Mouse (Mus musculus) gastrocnemius, adult 2 months (tissue): Measurements from ENCODE around the gene Gpr179. TPM values are rescaled to one million over a fixed set of nuclear protein-coding genes. Genes with fewer than 3 reads are reported as not detected.
A peak's percentile ranks its signal among the peaks of the same experiment; 100 is the strongest.

Experiments
- DNase-seq: peaks from one replicate; pipeline ENCODE4 v3.0.0; 2022
- H3K27ac ChIP-seq: fragments of 200-600 bp; 2 replicates; pipeline ENCODE4 v1.8.1; 2022; ENCODE audit warnings: mild to moderate bottlenecking
- H3K4me3 ChIP-seq: fragments of 200-600 bp; 2 replicates; pipeline ENCODE4 v1.8.1; 2022; ENCODE audit warnings: mild to moderate bottlenecking, moderate library complexity
- CTCF ChIP-seq: fragments of 200-600 bp; IDR thresholded peaks from 2 replicates; pipeline ENCODE4 v1.8.1; 2022; ENCODE audit warnings: antibody characterized with exemption, mild to moderate bottlenecking, moderate library complexity
- intact Hi-C: fragments of 180-260 bp; cut with DNase I; formaldehyde crosslinking; loops from one replicate; pipeline ENCODE4 v1.15.1; 2025
- long read RNA-seq, 2 experiments: library from polyadenylated mRNA; stranded (forward); transcript quantifications; one replicate each; pipeline ENCODE4 v2.0.0; 2021
- total RNA-seq, 2 experiments: library from RNA; stranded (reverse); gene quantifications; 2 replicates each; pipeline ENCODE4 v1.2.3; 2021

Gpr179 gene
- total RNA-seq = under 1 TPM in 1 of 2 experiments, not detected in 1; 0.03 TPM
- long read RNA-seq, experiment 1 = 0 reads
- long read RNA-seq, experiment 2 = 0 reads

DNA sequence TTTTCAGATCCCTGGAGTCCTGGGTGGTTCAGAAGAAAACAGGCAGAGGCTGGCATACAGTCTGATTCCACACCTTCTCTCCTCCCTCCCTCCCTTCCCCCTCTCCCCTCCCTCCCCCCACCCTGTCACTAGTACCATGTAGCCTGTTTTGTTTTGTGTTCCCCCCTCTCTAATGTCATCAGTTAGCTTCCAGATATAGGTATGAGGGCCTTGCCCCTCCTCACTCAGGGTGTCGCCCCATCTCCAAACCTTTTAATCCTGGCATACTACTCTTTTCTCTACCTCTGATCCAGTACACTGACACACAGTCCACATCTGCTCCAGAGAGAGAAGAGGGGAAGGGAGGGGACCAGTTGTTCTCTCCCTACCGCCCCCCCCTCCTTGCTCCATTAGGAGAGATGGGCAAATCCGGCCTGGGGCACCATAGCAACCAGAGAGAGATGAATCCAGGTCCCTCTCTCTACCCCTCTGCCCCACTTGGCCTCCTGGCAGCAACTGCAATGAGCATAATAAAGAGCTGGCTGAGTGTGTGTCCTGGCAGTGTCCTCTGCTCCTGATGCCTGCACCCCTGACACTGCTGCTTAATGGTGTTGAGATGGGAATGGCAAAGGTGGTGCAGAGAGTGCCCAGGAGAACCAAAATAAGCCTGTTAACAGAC lies at the start of gene Gpr179:
Gene Gpr179 (minus strand): TSS at position 51 of the 658 bp plus-strand sequence.
- intact Hi-C loops = no loop called here

DNA sequence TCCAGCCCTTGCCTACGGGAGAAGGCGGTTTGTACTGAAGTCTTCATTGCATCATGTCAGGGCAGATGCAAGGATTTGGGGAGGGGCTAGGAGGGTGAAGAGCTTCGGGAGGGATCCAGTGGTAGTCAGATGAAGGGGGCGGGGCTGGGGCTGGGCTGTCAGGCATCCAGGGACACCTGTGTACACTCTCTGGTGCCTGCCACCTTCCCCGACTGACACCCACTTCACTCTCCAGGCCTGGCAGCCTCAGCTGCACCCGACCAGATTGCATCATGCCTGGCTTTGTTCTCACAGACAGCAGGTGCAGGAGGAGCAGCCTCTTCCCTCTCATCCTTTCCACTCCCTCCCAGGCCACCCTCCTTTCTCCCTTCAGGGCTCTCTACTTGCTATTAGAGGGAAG lies 49.2 kb upstream of the Gpr179 start:
- TF ChIP-seq CTCF = no peak
- Histone ChIP-seq H3K27ac (no peak overlapping the region), H3K4me3 (no peak overlapping the region)
- intact Hi-C loops = no loop called here
- no peak for DNase-seq

More for the DNA sequence above, at the start of gene Gpr179:
- no peak for DNase-seq
- Histone ChIP-seq H3K27ac (no peak within 1 kb of the TSS), H3K4me3 (no peak within 1 kb of the TSS)
- TF ChIP-seq CTCF = no peak

DNA sequence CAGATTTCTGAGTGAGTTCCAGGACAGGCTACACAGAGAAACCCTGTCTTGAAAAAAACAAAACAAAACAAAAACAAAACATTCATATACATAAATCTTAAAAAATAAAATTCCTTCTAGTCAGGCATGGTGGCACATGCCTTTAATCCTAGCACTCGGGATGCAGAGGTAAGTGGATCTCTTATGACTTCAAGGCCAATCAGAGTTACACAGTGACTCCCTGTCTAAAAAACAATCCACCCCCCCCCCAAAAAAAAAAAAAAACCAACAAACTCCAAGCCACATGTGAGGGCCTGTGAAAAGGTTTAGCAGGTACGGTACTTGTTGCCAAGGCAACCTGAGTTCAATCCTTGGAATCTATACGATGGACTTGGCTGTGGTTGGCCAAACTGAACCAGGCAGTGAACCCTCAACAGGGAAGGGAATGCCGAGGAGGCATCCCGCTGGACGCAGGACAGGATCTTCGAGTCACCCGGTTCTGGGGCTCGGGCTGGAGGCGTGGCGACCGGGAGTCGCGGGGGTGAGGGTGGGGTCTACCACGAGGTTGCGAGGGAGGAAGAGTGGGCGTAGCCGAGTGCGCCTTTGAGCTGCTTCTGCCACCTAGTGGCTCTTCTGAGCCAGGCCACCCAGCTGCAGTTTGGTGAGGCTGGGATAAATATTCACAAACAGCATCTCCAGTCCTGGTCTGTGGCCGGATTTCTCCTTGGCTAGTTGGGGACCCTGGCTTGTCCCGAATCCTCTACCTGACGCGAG lies 48.3 kb upstream of the Gpr179 start:
- intact Hi-C loops = loop anchor here (1.0 kb wide), 1 partner anchor 43 kb away; no protein-coding TSS in a partner anchor
- DNase-seq = peak; percentile 89
- peak overlapping the region; percentile 65 for H3K4me3 ChIP-seq
- H3K27ac ChIP-seq = no peak overlapping the region
- TF ChIP-seq CTCF = peak; percentile 100

DNA sequence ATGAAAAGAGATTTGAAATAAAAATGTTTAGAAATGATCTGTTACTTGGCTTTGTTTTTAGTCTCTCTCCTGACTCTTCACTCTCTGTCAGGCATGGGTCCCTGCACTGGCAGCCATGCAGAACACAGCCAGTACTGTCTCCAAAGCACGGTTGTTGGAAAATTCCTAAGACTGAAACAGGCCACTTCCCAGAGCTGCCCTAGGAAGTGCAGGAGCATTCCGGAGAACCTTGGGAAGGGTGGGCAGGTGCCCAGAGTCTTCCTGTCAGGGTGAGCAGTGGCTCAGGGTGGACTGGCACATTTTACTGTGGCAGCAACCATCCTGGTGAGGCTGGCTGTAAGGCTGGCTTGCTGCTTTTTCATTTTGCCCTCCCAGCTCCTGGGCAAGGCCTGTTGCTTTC lies 46.6 kb upstream of the Gpr179 start:
- no peak for TF ChIP-seq CTCF
- no peak overlapping the region for H3K27ac ChIP-seq
- no peak for DNase-seq
- H3K4me3 ChIP-seq = no peak overlapping the region
- intact Hi-C loops = no loop called here

DNA sequence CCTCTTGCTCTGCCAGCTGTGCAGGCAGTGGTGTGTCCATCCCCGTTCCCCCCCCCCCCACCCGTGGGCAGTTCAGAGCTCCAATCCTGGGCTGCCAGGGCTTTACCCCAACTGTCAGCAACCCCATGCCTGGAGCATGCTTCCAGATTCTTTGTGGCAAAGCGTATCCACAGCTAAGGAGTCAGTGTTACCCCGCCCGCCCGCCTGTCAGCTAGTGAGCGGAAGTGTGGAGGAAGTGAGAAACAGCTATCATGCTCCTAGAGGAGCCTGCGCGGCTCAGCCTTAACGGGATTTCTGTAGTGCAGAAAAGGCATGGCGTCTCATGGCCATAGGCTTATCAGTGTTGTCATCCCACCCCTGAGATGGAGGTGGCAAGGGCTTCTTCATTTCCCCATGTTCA lies 42.3 kb upstream of the Gpr179 start:
- intact Hi-C loops = no loop called here
- DNase-seq = no peak
- no peak overlapping the region for H3K4me3 ChIP-seq
- H3K27ac ChIP-seq = no peak overlapping the region
- TF ChIP-seq CTCF = no peak

DNA sequence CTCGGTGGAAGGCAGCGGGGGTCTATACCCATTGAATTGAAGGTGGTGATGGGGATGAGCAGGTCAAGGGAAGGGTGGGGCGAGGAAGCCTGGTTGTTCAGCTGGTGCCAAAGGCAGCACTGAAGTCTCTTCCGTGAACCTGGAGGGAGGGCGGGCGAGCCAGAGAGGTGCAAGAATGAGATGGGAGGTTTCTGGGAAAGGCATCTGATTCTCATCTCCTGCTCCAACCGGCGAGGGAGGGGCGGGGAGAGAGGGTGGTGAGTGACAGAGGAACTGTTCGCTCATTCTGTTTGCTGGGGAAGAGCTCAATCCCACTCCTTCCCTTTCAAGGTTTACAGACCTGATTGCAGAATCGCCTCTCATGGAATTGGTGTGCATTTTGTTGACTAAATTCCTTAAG lies 41.8 kb upstream of the Gpr179 start:
- H3K27ac ChIP-seq = no peak overlapping the region
- no peak overlapping the region for H3K4me3 ChIP-seq
- DNase-seq = no peak
- intact Hi-C loops = no loop called here
- no peak for TF ChIP-seq CTCF

DNA sequence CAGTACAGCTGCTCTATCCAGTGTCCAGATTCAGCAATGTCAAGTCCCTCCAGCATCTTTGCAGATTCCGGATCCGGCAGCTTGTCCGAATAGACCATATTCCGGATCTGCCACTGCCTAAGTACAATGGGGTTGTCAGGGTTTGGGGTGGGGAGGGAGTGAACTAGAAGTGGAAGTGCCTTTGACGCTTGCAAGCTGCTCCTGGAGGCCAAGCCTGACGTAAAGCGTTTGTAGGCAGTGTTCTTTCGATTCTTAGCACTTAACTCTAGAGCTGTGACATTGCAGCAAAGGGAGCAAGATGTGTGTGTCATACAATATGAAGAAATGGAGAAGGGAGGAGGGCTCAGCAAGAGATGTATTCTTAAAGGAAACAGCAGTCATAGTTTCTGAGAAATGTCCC lies 37.2 kb upstream of the Gpr179 start:
- TF ChIP-seq CTCF = no peak
- H3K27ac ChIP-seq = no peak overlapping the region
- intact Hi-C loops = no loop called here
- DNase-seq = no peak
- H3K4me3 ChIP-seq = no peak overlapping the region

DNA sequence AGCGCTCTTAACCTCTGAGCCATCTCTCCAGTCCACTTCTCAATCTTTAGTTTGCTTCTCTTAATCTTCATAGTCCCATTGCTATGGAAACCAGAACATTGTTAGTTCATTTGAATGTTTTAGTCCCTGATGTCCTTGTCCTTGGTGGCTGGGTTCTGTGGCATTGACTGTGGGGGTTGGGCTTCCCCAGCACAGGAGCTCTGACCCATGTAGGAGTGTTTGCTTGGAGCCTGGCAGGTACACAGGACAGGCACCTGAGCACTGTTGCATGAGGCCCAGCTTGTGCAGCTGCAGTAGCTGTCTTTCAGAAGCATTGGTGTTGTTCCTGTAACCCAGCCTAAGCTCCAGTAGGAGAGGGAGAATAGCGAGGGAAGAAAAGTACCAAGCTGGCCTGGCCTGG lies 35.9 kb upstream of the Gpr179 start:
- no peak for DNase-seq
- TF ChIP-seq CTCF = no peak
- Histone ChIP-seq H3K27ac (no peak overlapping the region), H3K4me3 (no peak overlapping the region)
- intact Hi-C loops = no loop called here

DNA sequence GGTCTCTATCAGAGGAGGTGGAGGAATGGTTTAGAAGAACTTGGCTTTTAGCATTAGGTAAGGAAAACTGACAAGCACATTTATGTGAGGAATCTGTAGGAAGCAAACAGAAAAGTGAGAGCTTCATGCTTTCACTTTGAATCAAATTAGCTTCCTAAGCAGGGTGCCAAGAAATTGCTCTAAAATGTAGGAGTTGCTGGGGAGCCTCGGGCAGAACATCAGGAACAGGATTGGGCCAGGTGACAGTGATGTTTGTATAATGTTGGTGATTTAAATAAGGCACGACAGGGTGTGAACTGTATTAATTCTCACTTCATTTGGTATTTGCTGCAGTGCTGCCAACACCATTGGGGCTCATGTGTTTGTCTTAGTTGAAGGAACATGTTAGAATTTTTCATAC lies 31.9 kb upstream of the Gpr179 start:
- H3K27ac ChIP-seq = no peak overlapping the region
- no peak overlapping the region for H3K4me3 ChIP-seq
- DNase-seq = no peak
- intact Hi-C loops = no loop called here
- no peak for TF ChIP-seq CTCF

DNA sequence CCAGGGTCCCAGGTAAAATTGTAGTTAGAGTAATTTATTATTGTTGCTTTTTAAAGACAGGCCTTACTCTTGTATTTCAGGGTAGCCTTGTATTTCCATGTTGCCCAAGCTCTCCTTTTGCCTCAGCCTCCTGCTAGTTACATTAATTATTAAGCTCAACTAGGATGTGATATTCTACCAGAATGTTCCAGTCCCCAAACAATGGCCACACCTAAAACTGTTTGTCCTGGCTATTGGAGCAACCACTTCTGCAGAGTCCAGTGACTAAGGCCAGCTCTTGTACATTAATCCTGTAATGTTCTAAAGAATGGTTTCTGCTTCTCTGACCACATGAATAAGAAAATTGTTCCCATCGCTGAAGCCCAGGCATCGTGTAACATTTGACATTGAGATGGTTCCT lies 31.1 kb upstream of the Gpr179 start:
- intact Hi-C loops = no loop called here
- TF ChIP-seq CTCF = no peak
- no peak for DNase-seq
- Histone ChIP-seq H3K27ac (no peak overlapping the region), H3K4me3 (no peak overlapping the region)

DNA sequence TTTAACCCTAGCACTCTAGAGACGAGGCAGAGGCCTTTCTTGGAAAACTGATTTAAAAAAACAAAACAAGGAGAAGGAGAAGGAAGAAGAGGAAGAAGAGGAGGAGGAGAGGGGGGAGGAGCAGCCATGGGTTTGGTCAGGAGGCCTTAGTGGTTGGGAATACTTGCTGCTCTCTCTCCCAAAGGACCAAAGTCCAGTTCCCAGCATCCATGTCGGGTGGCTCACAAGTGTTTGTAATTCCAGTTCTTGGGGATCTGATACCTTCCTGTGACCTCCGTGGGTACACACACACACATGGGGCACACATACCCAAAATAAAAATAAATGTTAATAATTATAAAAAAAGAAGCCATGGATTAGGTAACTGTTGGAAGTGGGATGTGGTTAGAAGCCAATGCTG lies 28.2 kb upstream of the Gpr179 start:
- TF ChIP-seq CTCF = no peak
- no peak overlapping the region for H3K4me3 ChIP-seq
- no peak overlapping the region for H3K27ac ChIP-seq
- no peak for DNase-seq
- intact Hi-C loops = no loop called here

DNA sequence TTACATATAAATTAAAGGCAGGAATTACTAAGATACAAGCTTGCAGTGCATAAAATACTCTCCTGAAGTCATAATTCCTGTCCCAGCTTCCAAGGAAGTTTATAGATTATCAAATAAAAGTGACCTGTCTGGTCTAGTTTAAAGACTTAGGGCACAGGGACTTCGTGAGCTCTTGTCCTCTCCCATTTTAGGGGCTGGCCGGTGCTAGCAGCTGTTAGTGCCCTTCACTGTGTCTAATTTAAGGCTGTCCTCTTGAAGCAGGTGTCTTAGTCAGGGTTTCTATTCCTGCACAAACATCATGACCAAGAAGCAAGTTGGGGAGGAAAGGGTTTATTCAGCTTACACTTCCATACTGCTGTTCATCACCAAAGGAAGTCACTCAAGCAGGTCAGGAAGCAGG lies 21.5 kb upstream of the Gpr179 start:
- DNase-seq = peak; percentile 57
- no peak for TF ChIP-seq CTCF
- intact Hi-C loops = no loop called here
- peak overlapping the region; percentile 92 for H3K27ac ChIP-seq
- no peak overlapping the region for H3K4me3 ChIP-seq

DNA sequence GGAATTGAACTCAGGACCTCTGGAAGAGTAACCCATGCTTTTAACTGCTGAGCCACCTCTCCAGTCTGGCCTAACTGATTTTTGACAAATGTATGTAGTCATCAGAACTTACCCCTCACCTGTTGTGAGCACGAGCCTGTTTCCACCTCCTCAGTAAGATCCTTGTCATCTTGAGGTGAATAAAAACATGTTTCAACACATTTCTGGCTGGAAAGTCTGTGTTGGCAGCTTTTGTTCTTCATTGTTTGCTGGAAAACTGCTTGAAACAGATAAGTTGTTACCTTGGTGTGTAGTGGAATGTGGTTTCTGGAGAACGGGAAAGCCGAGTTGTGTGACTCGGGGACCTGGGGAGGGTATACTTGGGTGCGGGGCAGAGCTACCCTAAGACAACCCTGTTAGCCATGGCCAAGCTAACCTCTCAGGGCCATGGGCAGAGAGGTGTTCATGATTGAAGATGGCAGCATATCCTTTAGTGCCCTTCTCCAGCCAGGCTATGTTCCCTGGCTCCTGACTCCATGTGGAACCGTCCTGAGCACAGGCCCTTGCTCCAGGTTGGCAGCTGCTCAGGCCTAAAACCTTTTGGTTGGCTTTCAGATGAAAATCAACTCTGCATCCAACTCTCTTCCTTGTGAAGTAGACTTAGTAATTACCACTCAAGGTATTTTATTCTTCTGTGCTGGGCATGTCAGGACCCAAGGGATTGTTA lies 20.4 kb upstream of the Gpr179 start:
- no peak overlapping the region for H3K4me3 ChIP-seq
- peak overlapping the region; percentile 92 for H3K27ac ChIP-seq
- no peak for TF ChIP-seq CTCF
- intact Hi-C loops = no loop called here
- DNase-seq = no peak
